Mouse (Mus musculus) midbrain, embryonic 16.5 days (tissue): Measurements from ENCODE around the gene Mb21d2. TPM values are rescaled to one million over a fixed set of nuclear protein-coding genes. Genes with fewer than 3 reads are reported as not detected.

Source experiments
- ATAC-seq: fragments of 200-750 bp; cut with Nextera tagmentation; 2 replicates; pipeline ENCODE4 v1.8.0; 2017; ENCODE audit warnings: moderate TSS enrichment
- H3K27ac ChIP-seq: fragments of 300-500 bp; sonication (generic); 2 replicates; pipeline ENCODE4 v1.5.1; 2014; ENCODE audit warnings: mild to moderate bottlenecking, low read length, mixed read lengths
- H3K27me3 ChIP-seq: fragments of 300-500 bp; sonication (generic); 2 replicates; pipeline ENCODE4 v1.6.1; 2014; ENCODE audit warnings: low read depth, low read length, mixed read lengths; ENCODE audit not compliant: control insufficient read depth, insufficient read depth
- H3K36me3 ChIP-seq: fragments of 300-500 bp; sonication (generic); 2 replicates; pipeline ENCODE4 v1.6.1; 2014; ENCODE audit warnings: mild to moderate bottlenecking, low read length, moderate library complexity, mixed read lengths; ENCODE audit not compliant: control insufficient read depth, insufficient read depth
- H3K4me1 ChIP-seq: fragments of 300-500 bp; sonication (generic); 2 replicates; pipeline ENCODE4 v1.6.1; 2014; ENCODE audit warnings: mild to moderate bottlenecking, low read length, mixed read lengths; ENCODE audit not compliant: control insufficient read depth, insufficient read depth
- H3K4me2 ChIP-seq: fragments of 300-500 bp; sonication (generic); 2 replicates; pipeline ENCODE4 v1.6.1; 2014; ENCODE audit warnings: mild to moderate bottlenecking, low read length, mixed read lengths
- H3K4me3 ChIP-seq: fragments of 300-500 bp; sonication (generic); 2 replicates; pipeline ENCODE4 v1.5.1; 2014; ENCODE audit warnings: low read depth, mild to moderate bottlenecking, low read length, moderate library complexity, mixed read lengths
- H3K9ac ChIP-seq: fragments of 300-500 bp; sonication (generic); 2 replicates; pipeline ENCODE4 v1.6.1; 2014; ENCODE audit warnings: low read depth, low read length, mixed read lengths
- H3K9me3 ChIP-seq: fragments of 300-500 bp; sonication (generic); replicated peaks from 2 replicates; pipeline ENCODE4 v1.6.1; 2014; ENCODE audit warnings: mild to moderate bottlenecking, low read length, mixed read lengths; ENCODE audit not compliant: control insufficient read depth, poor library complexity, severe bottlenecking
- WGBS: fragments of 180-500 bp; shearing (Covaris S2); extraction: QIAGEN DNeasy Blood & Tissue Kit; methylation state at CpG from one replicate; pipeline ENCODE4 v1.1.7; 2014; 5-methylcytosine and 5-hydroxymethylcytosine counted together
- polyA plus RNA-seq: library from polyadenylated mRNA; unstranded; fragments of >200 nt; fragmentation: Nextera tagmentation; extraction: Ambion mirVana; gene quantifications from 2 replicates; pipeline ENCODE4 v1.2.1, GENCODE M21; 2015

Gene Mb21d2
- 10.8 and 15.0 TPM in 2 replicates for polyA plus RNA-seq

- peak within 1 kb of the TSS; percentile 93 for H3K4me3 ChIP-seq
- peak within 1 kb of the TSS; percentile 95 for H3K27ac ChIP-seq
- peak within 1 kb of the TSS; percentile 91 for H3K9ac ChIP-seq
- under 1% methylated on average over 70 of the region's 73 CpGs for WGBS
- no peaks in the 10 kb centered on the region for H3K36me3 ChIP-seq
- ATAC-seq: peak; percentile 52
- H3K4me2 ChIP-seq: peak within 1 kb of the TSS; percentile 81
- H3K27me3 ChIP-seq: no peaks in the 10 kb centered on the region; the same call in 1 of the 2 replicates
- H3K4me1 ChIP-seq: peaks cover 26% of the 10 kb centered on the region
- no peaks in the 10 kb centered on the region for H3K9me3 ChIP-seq
Measured at GRCm38 (mm10) chr16:28928815-28929685, at the start of gene Mb21d2. Mb21d2 (minus strand) TSS chr16:28929673.

- Histone ChIP-seq H3K9me3 (no peaks in the 10 kb centered on the region), H3K4me2 (no peak overlapping the region), H3K4me3 (no peak overlapping the region), H3K27ac (no peak overlapping the region), H3K27me3 (no peaks in the 10 kb centered on the region), H3K9ac (no peak overlapping the region), H3K36me3 (no peaks in the 10 kb centered on the region), H3K4me1 (no peaks in the 10 kb centered on the region)
- no peak for ATAC-seq
- 80% methylated on average over 2 of the region's 2 CpGs for WGBS
Measured at GRCm38 (mm10) chr16:28966236-28966635, 36.8 kb upstream of the Mb21d2 start.

GRCm38 (mm10) chr16:28964048-28964447, 34.6 kb upstream of the Mb21d2 start:
- no peak overlapping the region for H3K9ac ChIP-seq
- no peaks in the 10 kb centered on the region for H3K9me3 ChIP-seq
- no peaks in the 10 kb centered on the region for H3K4me1 ChIP-seq
- H3K36me3 ChIP-seq: no peaks in the 10 kb centered on the region
- H3K4me2 ChIP-seq: no peak overlapping the region
- no peaks in the 10 kb centered on the region for H3K27me3 ChIP-seq
- no peak for ATAC-seq
- WGBS: 90% methylated on average over 4 of the region's 4 CpGs
- no peak overlapping the region for H3K27ac ChIP-seq
- H3K4me3 ChIP-seq: no peak overlapping the region

- H3K9me3 ChIP-seq: no peaks in the 10 kb centered on the region
- no peak for ATAC-seq
- H3K9ac ChIP-seq: no peak overlapping the region
- no peaks in the 10 kb centered on the region for H3K4me1 ChIP-seq
- H3K4me2 ChIP-seq: no peak overlapping the region
- no peaks in the 10 kb centered on the region for H3K36me3 ChIP-seq
- H3K4me3 ChIP-seq: no peak overlapping the region
- H3K27me3 ChIP-seq: no peaks in the 10 kb centered on the region
- no peak overlapping the region for H3K27ac ChIP-seq
Measured at GRCm38 (mm10) chr16:28962987-28963386, 33.5 kb upstream of the Mb21d2 start.

GRCm38 (mm10) chr16:28949810-28950209, 20.3 kb upstream of the Mb21d2 start:
- 80% methylated on average over 5 of the region's 5 CpGs for WGBS
- no peaks in the 10 kb centered on the region for H3K27me3 ChIP-seq
- no peaks in the 10 kb centered on the region for H3K4me1 ChIP-seq
- H3K27ac ChIP-seq: no peak overlapping the region
- no peak overlapping the region for H3K9ac ChIP-seq
- H3K4me3 ChIP-seq: no peak overlapping the region
- H3K4me2 ChIP-seq: no peak overlapping the region
- no peaks in the 10 kb centered on the region for H3K36me3 ChIP-seq
- no peaks in the 10 kb centered on the region for H3K9me3 ChIP-seq
- no peak for ATAC-seq

GRCm38 (mm10) chr16:28943254-28943653, 13.8 kb upstream of the Mb21d2 start:
- Histone ChIP-seq H3K4me3 (no peak overlapping the region), H3K9me3 (no peaks in the 10 kb centered on the region), H3K4me2 (no peak overlapping the region), H3K9ac (no peak overlapping the region), H3K36me3 (no peaks in the 10 kb centered on the region), H3K4me1 (no peaks in the 10 kb centered on the region), H3K27ac (no peak overlapping the region), H3K27me3 (no peaks in the 10 kb centered on the region)
- no peak for ATAC-seq
- WGBS: 65% methylated on average over 2 of the region's 2 CpGs

- no peaks in the 10 kb centered on the region; the same call in 1 of the 2 replicates for H3K27me3 ChIP-seq
- no peaks in the 10 kb centered on the region for H3K36me3 ChIP-seq
- no peaks in the 10 kb centered on the region for H3K9me3 ChIP-seq
- no peak overlapping the region for H3K4me2 ChIP-seq
- H3K4me3 ChIP-seq: no peak overlapping the region
- H3K27ac ChIP-seq: no peak overlapping the region
- ATAC-seq: no peak
- no peaks in the 10 kb centered on the region for H3K4me1 ChIP-seq
- 69% methylated on average over 7 of the region's 7 CpGs for WGBS
- no peak overlapping the region for H3K9ac ChIP-seq
Measured at GRCm38 (mm10) chr16:28936181-28936792, 6.8 kb upstream of the Mb21d2 start.

GRCm38 (mm10) chr16:28935701-28936100, 6.2 kb upstream of the Mb21d2 start:
- no peak overlapping the region for H3K4me2 ChIP-seq
- no peak for ATAC-seq

GRCm38 (mm10) chr16:28931213-28931612, 1.7 kb upstream of the Mb21d2 start:
- Histone ChIP-seq H3K27me3 (no peaks in the 10 kb centered on the region; the same call in 1 of the 2 replicates), H3K36me3 (no peaks in the 10 kb centered on the region), H3K4me3 (no peak overlapping the region), H3K4me1 (peaks cover 19% of the 10 kb centered on the region), H3K27ac (no peak overlapping the region), H3K9ac (no peak overlapping the region), H3K9me3 (no peaks in the 10 kb centered on the region), H3K4me2 (no peak overlapping the region)
- 68% methylated on average over 2 of the region's 2 CpGs for WGBS
- ATAC-seq: no peak

More at GRCm38 (mm10) chr16:28935701-28936100, 6.2 kb upstream of the Mb21d2 start:
- H3K9ac ChIP-seq: no peak overlapping the region
- no peaks in the 10 kb centered on the region for H3K9me3 ChIP-seq
- H3K27ac ChIP-seq: no peak overlapping the region
- H3K36me3 ChIP-seq: no peaks in the 10 kb centered on the region
- WGBS: 85% methylated on average over 3 of the region's 3 CpGs
- no peaks in the 10 kb centered on the region; the same call in 1 of the 2 replicates for H3K27me3 ChIP-seq
- no peaks in the 10 kb centered on the region for H3K4me1 ChIP-seq
- H3K4me3 ChIP-seq: no peak overlapping the region
